Mouse (Mus musculus) myocyte (in vitro differentiated cells): ENCODE data around the gene Ism1. TPM values are rescaled to one million over a fixed set of nuclear protein-coding genes. Genes with fewer than 3 reads are reported as not detected.
A peak's percentile ranks its signal among the peaks of the same experiment; 100 is the strongest.

Experiments
- H3K27me3 ChIP-seq: one replicate; pipeline ENCODE4 v1.6.1; 2011; ENCODE audit not compliant: control insufficient read depth, insufficient read depth, insufficient read length
- H3K36me3 ChIP-seq: one replicate; pipeline ENCODE4 v1.6.1; 2011; ENCODE audit not compliant: control insufficient read depth, insufficient read depth
- H3K4me2 ChIP-seq: one replicate; pipeline ENCODE4 v1.6.1; 2011; ENCODE audit warnings: low read depth, control low read depth
- H3K4me3 ChIP-seq: one replicate; pipeline ENCODE4 v1.5.1; 2011; ENCODE audit warnings: mild to moderate bottlenecking, control low read depth, moderate library complexity
- H3K79me2 ChIP-seq: one replicate; pipeline ENCODE4 v1.6.1; 2011; ENCODE audit not compliant: control insufficient read depth, insufficient read depth
- H3ac ChIP-seq: one replicate; pipeline ENCODE4 v1.6.1; 2011; ENCODE audit not compliant: control insufficient read depth, insufficient read length
- CEBPB ChIP-seq: IDR thresholded peaks from 2 replicates; pipeline ENCODE4 v1.6.1; 2011; ENCODE audit warnings: mild to moderate bottlenecking, moderate library complexity; ENCODE audit not compliant: poor library complexity, insufficient read depth, severe bottlenecking
- E2F4 ChIP-seq: IDR thresholded peaks from one replicate; pipeline ENCODE4 v1.6.1; 2011; ENCODE audit warnings: mild to moderate bottlenecking, control low read depth, moderate library complexity; ENCODE audit not compliant: insufficient read depth
- MAX ChIP-seq: IDR thresholded peaks from one replicate; pipeline ENCODE4 v1.6.1; 2011; ENCODE audit warnings: low read depth, mild to moderate bottlenecking, control low read depth
- MYOD1 ChIP-seq, 3 experiments: IDR thresholded peaks; one replicate each; pipeline ENCODE4 v1.6.1; 2011; ENCODE audit warnings: control low read depth in 2 of 3, low read depth in 2 of 3, mild to moderate bottlenecking in 2 of 3, moderate library complexity in 1 of 3; ENCODE audit not compliant: insufficient read length in 2 of 3, control insufficient read depth in 1 of 3
- MYOG ChIP-seq, 3 experiments: IDR thresholded peaks; one replicate each; pipeline ENCODE4 v1.6.1; 2011; ENCODE audit warnings: control low read depth in 2 of 3, low read depth in 2 of 3, mild to moderate bottlenecking in 2 of 3; ENCODE audit not compliant: insufficient read length in 2 of 3, control insufficient read depth in 1 of 3, insufficient read depth in 1 of 3
- POLR2A ChIP-seq: IDR thresholded peaks from one replicate; pipeline ENCODE4 v1.6.1; 2011; ENCODE audit warnings: low read depth, mild to moderate bottlenecking, control low read depth, moderate library complexity; ENCODE audit not compliant: insufficient read length
- POLR2AphosphoS2 ChIP-seq: IDR thresholded peaks from one replicate; pipeline ENCODE4 v1.6.1; 2011; ENCODE audit warnings: low read depth, control low read depth; ENCODE audit not compliant: insufficient read length
- REST ChIP-seq: IDR thresholded peaks from one replicate; pipeline ENCODE4 v1.6.1; 2011; ENCODE audit warnings: mild to moderate bottlenecking, control low read depth, moderate library complexity; ENCODE audit not compliant: insufficient read depth, insufficient read length
- SRF ChIP-seq: IDR thresholded peaks from one replicate; pipeline ENCODE4 v1.6.1; 2011; ENCODE audit warnings: low read depth; ENCODE audit not compliant: control insufficient read depth, insufficient read length
- TCF12 ChIP-seq: IDR thresholded peaks from one replicate; pipeline ENCODE4 v1.6.1; 2011; ENCODE audit warnings: mild to moderate bottlenecking, control low read depth; ENCODE audit not compliant: poor library complexity, insufficient read depth, severe bottlenecking
- TCF3 ChIP-seq: IDR thresholded peaks from one replicate; pipeline ENCODE4 v1.6.1; 2011; ENCODE audit warnings: low read depth, control low read depth; ENCODE audit not compliant: insufficient read length
- USF1 ChIP-seq: IDR thresholded peaks from one replicate; pipeline ENCODE4 v1.6.1; 2011; ENCODE audit warnings: low read depth, mild to moderate bottlenecking, control low read depth, moderate library complexity
- polyA plus RNA-seq: library from polyadenylated mRNA; unstranded; fragments of >200 nt; fragmentation: generic; extraction: Trizol; gene quantifications from one replicate; pipeline ENCODE4 v1.2.1, GENCODE M21; 2012; ENCODE audit warnings: missing spikeins

Ism1 gene
- polyA plus RNA-seq, result not detected

DNA sequence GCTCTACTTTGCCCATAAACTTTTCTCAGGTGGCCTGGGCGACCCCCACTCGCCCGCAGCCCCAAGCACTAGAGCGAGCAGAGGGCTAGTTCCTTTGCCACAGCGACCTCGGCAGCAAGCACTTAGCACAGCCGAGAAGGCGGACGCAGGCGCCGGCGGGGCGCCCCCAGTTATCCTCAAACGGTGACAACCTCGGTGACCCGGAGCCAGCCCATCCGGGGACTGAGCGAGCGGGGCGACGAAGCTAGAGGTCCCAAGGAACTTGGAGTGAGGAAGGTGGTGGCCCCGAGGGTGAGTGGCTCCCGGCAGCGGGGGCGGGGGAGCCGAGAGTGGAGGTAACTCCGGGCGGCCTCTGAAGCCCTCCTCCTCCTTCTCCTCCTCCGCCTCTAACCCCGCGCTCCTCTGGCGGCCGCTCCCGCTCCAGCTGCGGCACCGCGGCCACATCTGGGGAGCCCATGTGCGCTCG lies at the start of gene Ism1:
TSS of gene Ism1 (plus strand) at position 370 of the 466 bp plus-strand sequence.
- Histone ChIP-seq H3ac (no peak within 1 kb of the TSS), H3K79me2 (no peaks in the 10 kb centered on the region), H3K4me2 (peak within 1 kb of the TSS; percentile 59), H3K27me3 (peaks cover 26% of the 10 kb centered on the region), H3K36me3 (no peaks in the 10 kb centered on the region), H3K4me3 (no peak within 1 kb of the TSS)
- no peak for TF ChIP-seq MAX
- TF ChIP-seq TCF12, result no peak
- no peak for TF ChIP-seq SRF
- TF ChIP-seq POLR2A, result no peak
- TF ChIP-seq USF1, result no peak
- TF ChIP-seq CEBPB, result no peak
- no peak for TF ChIP-seq TCF3
- TF ChIP-seq E2F4, result no peak

DNA sequence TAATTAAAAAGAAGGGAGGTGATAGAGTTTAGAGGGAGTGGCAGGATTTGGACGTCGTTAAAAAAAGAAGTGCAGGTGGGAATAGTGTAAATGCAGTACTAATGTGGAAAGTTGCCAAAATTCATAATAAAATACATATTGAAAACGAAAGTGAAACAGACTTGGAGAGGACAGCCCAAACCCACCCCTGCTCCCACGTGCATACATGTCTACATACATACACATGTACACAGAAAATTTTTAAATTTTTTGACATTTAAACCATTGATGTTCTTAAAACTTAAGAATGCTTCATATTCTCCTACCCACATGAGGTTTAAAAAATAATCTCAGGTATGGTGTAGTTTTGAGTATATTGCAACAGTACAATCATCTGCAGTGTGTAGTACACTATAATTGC lies 49.2 kb upstream of the Ism1 start:
- no peak for TF ChIP-seq POLR2AphosphoS2
- TF ChIP-seq USF1, result no peak
- no peak for TF ChIP-seq E2F4
- no peak for TF ChIP-seq TCF3
- no peak for TF ChIP-seq MYOD1 (IDR thresholded peaks at IDR 0.05; ENCODE audit: control insufficient read depth in 1 of 3, insufficient read length in 2 of 3, low read depth in 2 of 3)
- no peak for TF ChIP-seq MAX
- TF ChIP-seq TCF12, result no peak
- TF ChIP-seq SRF, result no peak
- no peak for TF ChIP-seq POLR2A
- no peak for TF ChIP-seq REST
- TF ChIP-seq CEBPB, result no peak
- TF ChIP-seq MYOG (IDR thresholded peaks at IDR 0.05; ENCODE audit: control insufficient read depth in 1 of 3, insufficient read depth in 1 of 3, insufficient read length in 2 of 3, low read depth in 2 of 3), result no peak
- Histone ChIP-seq H3K4me3 (no peak overlapping the region), H3K36me3 (no peaks in the 10 kb centered on the region), H3K4me2 (peak overlapping the region; percentile 57), H3K27me3 (no peaks in the 10 kb centered on the region), H3ac (no peak overlapping the region), H3K79me2 (no peaks in the 10 kb centered on the region)

DNA sequence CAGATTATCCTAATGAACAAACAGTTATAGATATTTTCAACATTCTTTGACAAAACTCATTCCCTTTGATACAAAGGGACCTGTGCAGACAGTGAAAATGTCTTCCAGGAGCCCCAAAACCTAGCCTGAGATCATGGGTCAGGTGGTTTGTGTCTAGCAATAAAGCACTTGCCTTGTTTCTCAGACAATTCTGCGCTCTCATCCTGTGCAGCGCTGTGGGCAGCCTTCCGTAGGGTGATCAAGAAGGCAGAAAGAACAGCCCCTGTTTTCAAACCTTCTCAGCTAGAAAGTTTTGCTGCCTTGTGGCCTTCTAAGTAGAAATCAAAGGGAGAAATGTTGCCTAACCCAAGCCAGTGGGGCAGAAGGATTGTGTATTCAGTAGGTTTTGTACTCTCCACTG lies 48.3 kb upstream of the Ism1 start:
- TF ChIP-seq REST (no peak), MYOG (IDR thresholded peaks at IDR 0.05; ENCODE audit: control insufficient read depth in 1 of 3, insufficient read depth in 1 of 3, insufficient read length in 2 of 3, low read depth in 2 of 3) (no peak), POLR2A (no peak), TCF3 (no peak), TCF12 (no peak), SRF (no peak), MYOD1 (IDR thresholded peaks at IDR 0.05; ENCODE audit: control insufficient read depth in 1 of 3, insufficient read length in 2 of 3, low read depth in 2 of 3) (no peak), E2F4 (no peak), POLR2AphosphoS2 (no peak), USF1 (no peak), CEBPB (no peak)
- H3K36me3 ChIP-seq, result no peaks in the 10 kb centered on the region
- no peak overlapping the region for H3ac ChIP-seq
- no peaks in the 10 kb centered on the region for H3K27me3 ChIP-seq
- no peak overlapping the region for H3K4me2 ChIP-seq
- H3K79me2 ChIP-seq, result no peaks in the 10 kb centered on the region
- no peak overlapping the region for H3K4me3 ChIP-seq

DNA sequence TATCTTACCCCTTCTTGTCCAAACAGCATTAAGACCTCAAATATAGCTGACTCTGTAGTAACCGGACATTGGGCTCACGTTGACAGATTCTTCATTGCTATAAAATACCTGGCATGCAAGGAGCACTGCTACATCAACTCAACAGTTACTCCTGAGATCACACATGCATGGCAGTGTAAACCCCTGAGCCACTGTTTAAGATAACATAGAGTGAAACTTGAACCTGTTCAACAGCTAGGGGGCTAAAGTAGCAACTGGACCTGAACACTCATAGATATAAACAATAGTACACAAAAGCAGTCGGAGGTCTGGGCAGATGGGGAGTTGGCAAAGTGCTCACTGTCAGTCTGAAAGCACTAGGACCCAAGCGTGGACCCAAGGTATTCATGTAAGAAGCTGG lies 43.5 kb upstream of the Ism1 start:
- Histone ChIP-seq H3K27me3 (no peaks in the 10 kb centered on the region), H3ac (no peak overlapping the region), H3K4me2 (no peak overlapping the region), H3K4me3 (no peak overlapping the region), H3K36me3 (no peaks in the 10 kb centered on the region), H3K79me2 (no peaks in the 10 kb centered on the region)
- no peak for TF ChIP-seq POLR2AphosphoS2
- TF ChIP-seq USF1, result no peak
- TF ChIP-seq MYOG (IDR thresholded peaks at IDR 0.05; ENCODE audit: control insufficient read depth in 1 of 3, insufficient read depth in 1 of 3, insufficient read length in 2 of 3, low read depth in 2 of 3), result no peak
- TF ChIP-seq REST, result no peak
- no peak for TF ChIP-seq SRF
- TF ChIP-seq TCF3, result no peak
- TF ChIP-seq MAX, result no peak
- TF ChIP-seq TCF12, result no peak
- no peak for TF ChIP-seq POLR2A
- TF ChIP-seq CEBPB, result no peak
- no peak for TF ChIP-seq MYOD1 (IDR thresholded peaks at IDR 0.05; ENCODE audit: control insufficient read depth in 1 of 3, insufficient read length in 2 of 3, low read depth in 2 of 3)
- TF ChIP-seq E2F4, result no peak

DNA sequence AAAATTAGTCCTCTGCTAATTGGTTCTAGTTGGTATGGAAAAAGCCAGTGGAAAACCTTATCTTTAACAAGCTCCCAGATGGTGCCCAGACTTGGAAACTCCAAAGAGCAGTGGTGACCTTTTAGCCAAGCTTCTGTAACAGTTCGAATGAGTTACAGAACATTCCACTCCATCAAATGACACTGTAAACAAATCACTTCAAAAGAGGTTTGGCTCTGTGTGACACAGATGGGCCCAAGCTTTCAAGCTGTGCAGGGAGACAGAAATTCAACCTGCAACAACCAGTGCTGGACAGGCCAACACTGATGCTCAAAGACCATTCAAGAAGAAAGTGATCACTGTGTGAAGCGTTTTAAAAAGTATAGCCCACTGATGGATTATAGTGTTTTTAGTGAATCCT lies 40.1 kb upstream of the Ism1 start:
- TF ChIP-seq POLR2A (no peak), USF1 (no peak), TCF12 (no peak), MYOG (IDR thresholded peaks at IDR 0.05; ENCODE audit: control insufficient read depth in 1 of 3, insufficient read depth in 1 of 3, insufficient read length in 2 of 3, low read depth in 2 of 3) (no peak), CEBPB (no peak), POLR2AphosphoS2 (no peak), MAX (no peak), E2F4 (no peak), TCF3 (no peak), MYOD1 (IDR thresholded peaks at IDR 0.05; ENCODE audit: control insufficient read depth in 1 of 3, insufficient read length in 2 of 3, low read depth in 2 of 3) (no peak), REST (no peak), SRF (no peak)
- no peaks in the 10 kb centered on the region for H3K27me3 ChIP-seq
- H3K4me3 ChIP-seq, result no peak overlapping the region
- no peak overlapping the region for H3ac ChIP-seq
- no peaks in the 10 kb centered on the region for H3K36me3 ChIP-seq
- no peaks in the 10 kb centered on the region for H3K79me2 ChIP-seq
- H3K4me2 ChIP-seq, result no peak overlapping the region
